Mouse (Mus musculus) kidney, adult 2 months (tissue): ENCODE data around the gene Wnt5a. TPM values are rescaled to one million over a fixed set of nuclear protein-coding genes. Genes with fewer than 3 reads are reported as not detected.

ENCODE experiments used
- DNase-seq: peaks from one replicate; pipeline ENCODE4 v3.0.0; 2021
- H3K27ac ChIP-seq: fragments of 200-500 bp; 2 replicates; pipeline ENCODE4 v1.5.1; 2012; ENCODE audit warnings: low read depth, low read length, control low read depth, inconsistent platforms; ENCODE audit not compliant: insufficient read depth
- H3K27me3 ChIP-seq: fragments of 200-500 bp; replicated peaks from 2 replicates; pipeline ENCODE4 v1.6.1; 2012; ENCODE audit warnings: mild to moderate bottlenecking, moderate library complexity, low read length, inconsistent platforms; ENCODE audit not compliant: control insufficient read depth, insufficient read depth
- H3K36me3 ChIP-seq: fragments of 200-500 bp; 2 replicates; pipeline ENCODE4 v1.6.1; 2012; ENCODE audit warnings: mild to moderate bottlenecking, moderate library complexity, low read length, inconsistent platforms; ENCODE audit not compliant: control insufficient read depth, insufficient read depth
- H3K4me1 ChIP-seq: fragments of 200-500 bp; 2 replicates; pipeline ENCODE4 v1.6.1; 2011; ENCODE audit warnings: low read length; ENCODE audit not compliant: control insufficient read depth, insufficient read depth
- H3K4me3 ChIP-seq: fragments of 200-500 bp; 2 replicates; pipeline ENCODE4 v1.5.1; 2011; ENCODE audit warnings: mild to moderate bottlenecking, low read depth, low read length, control low read depth; ENCODE audit not compliant: insufficient read depth
- CTCF ChIP-seq: fragments of 200-500 bp; conservative IDR thresholded peaks from 2 replicates; pipeline ENCODE4 v1.5.1; 2011; ENCODE audit warnings: low read depth, mild to moderate bottlenecking, control low read depth, low read length, moderate library complexity, mixed read lengths; ENCODE audit not compliant: insufficient read depth, insufficient read length
- POLR2A ChIP-seq: fragments of 200-500 bp; IDR thresholded peaks from one replicate; pipeline ENCODE4 v1.6.1; 2011; ENCODE audit warnings: low read depth, low read length, control low read depth
- WGBS: fragments of 180-500 bp; shearing (Covaris S2); methylation state at CpG from one replicate; pipeline ENCODE4 v1.1.7; 2018; 5-methylcytosine and 5-hydroxymethylcytosine counted together
- polyA plus RNA-seq: library from polyadenylated mRNA; depleted of rRNA; stranded (reverse); fragments of >200 nt; gene quantifications from 2 replicates; pipeline ENCODE4 v1.2.3, GENCODE M21; 2012

The Wnt5a gene
- polyA plus RNA-seq, 1 experiment = 7.0 TPM

DNA sequence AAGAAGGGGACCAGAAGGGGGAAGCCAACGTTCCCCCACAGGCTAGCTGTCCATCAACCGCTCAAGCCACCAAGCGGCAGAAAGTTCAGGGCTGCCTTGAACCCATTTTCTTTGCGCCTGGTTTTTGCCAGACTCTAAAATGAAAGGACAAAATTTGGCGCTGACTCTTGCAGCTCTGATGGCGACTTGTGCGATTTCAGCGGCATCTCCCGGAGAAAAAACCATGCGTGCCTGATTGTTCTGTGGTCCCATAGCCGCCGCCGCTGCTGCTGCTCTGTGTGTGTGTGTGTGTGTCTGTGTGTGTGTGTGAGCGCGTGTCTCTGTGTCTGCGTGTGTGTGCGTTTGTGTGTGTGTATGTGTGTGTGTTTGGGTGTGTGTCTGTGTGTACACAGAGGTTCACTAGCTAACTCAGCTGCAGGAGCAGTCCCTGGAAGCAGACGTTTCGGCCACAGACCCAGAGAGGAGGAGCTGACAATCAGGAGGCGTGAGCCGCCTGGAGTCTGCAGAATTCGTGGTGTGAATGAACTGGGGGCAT, 568 bp downstream of the Wnt5a start:
- TF ChIP-seq POLR2A (no peak), CTCF (no peak)
- WGBS = under 1% methylated on average over 22 of the region's 22 CpGs
- H3K4me1 ChIP-seq = no peaks in the 10 kb centered on the region
- no peaks in the 10 kb centered on the region for H3K36me3 ChIP-seq
- peak overlapping the region; percentile 83 for H3K4me3 ChIP-seq
- no peaks in the 10 kb centered on the region for H3K27me3 ChIP-seq
- H3K27ac ChIP-seq = peak overlapping the region; percentile 33; the same call in 1 of the 2 replicates
- DNase-seq = peak; percentile 62

DNA sequence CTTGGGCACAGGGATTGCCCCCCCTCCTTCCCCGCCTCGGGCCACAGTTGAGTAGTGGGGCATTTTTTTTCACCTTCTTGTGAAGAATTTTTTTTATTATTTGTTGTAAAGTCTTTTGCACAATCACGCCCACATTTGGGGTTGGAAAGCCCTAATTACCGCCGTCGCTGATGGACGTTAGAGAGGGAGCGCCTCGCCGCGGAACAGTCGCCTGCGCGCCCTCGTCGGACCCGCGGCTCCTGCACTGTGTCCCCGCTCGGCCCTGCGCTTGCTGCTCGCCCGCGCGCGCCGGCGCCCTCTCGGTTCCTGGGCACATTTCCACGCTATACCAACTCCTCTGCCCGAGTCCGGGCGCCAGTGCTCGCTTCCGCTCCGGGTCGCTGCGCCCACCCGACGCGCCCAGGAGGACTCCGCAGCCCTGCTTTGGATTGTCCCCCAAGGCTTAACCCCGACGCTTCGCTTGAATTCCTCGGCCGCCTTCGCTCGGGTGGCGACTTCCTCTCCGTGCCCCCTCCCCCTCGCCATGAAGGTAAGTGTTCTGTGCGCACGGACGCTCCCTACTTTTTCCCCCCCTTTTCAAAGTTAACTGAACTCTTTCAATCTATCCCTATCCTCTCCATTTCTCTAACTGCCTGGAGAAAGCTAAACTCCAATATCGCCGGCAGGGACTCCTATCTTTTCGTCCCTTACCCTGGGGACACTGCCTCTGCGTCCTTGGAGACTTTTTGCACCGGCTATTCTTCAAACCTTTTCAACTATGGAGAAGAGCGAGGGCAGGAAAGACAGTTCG, 1.2 kb downstream of the Wnt5a start:
- peak; percentile 62 for DNase-seq
- WGBS = under 1% methylated on average over 62 of the region's 62 CpGs
- Histone ChIP-seq H3K27ac (peak overlapping the region; percentile 17), H3K36me3 (no peaks in the 10 kb centered on the region), H3K4me1 (no peaks in the 10 kb centered on the region), H3K4me3 (peak overlapping the region; percentile 83), H3K27me3 (0 out of 2 replicates have a peak, but pooled peaks cover 1% of the 10 kb centered on the region)
- TF ChIP-seq POLR2A = no peak
- TF ChIP-seq CTCF = no peak

DNA sequence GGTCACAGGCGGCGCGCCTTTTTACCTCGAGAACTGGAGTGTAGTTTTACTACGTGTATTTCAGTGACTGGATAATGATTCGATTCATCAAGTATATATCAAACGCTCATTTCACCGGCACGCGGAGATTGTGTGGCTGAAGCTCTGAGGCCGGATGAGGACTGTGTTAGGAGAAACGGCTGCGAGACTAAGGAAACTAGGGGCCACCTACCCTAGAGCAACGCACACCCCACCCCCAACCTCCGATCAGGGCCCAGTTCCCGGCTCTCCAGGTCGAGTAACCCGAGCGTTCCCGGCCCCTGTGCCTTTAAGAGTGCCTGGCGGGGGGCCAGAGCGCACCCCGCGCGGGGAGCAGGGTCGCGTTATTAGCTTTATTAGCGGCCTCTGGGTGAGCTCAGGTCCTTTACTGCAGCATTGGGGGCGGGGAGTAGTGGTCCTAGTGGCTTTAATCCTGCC, 1.9 kb downstream of the Wnt5a start:
- peak; percentile 67 for DNase-seq
- 0 out of 2 replicates have a peak, but pooled peaks cover 1% of the 10 kb centered on the region for H3K27me3 ChIP-seq
- no peaks in the 10 kb centered on the region for H3K4me1 ChIP-seq
- peak overlapping the region; percentile 83 for H3K4me3 ChIP-seq
- H3K27ac ChIP-seq = peak overlapping the region; percentile 33
- under 1% methylated on average over 29 of the region's 29 CpGs for WGBS
- TF ChIP-seq CTCF (no peak), POLR2A (no peak)
- H3K36me3 ChIP-seq = no peaks in the 10 kb centered on the region

DNA sequence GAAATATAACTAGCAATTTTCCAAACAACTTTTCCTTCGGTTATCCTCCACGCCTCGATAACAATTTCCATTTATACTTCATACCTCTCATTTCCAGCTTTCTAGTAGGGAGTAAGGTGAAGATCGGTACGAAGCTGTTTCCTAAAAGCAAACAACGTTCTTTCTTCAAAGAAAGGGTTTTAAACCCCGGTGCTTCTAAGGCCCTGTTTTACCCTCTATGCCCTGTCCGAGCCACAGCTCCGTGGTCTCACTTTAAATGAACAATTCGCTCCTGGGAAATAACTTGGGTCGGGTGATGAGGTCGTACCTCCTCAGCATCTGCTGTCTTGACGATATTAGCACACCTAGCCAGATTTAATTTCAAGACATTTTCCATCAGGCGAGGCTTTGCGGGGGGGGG, 2.5 kb downstream of the Wnt5a start:
- peak; percentile 14 for DNase-seq

GRCm38 (mm10) chr14:28507471-28507870, 2.9 kb downstream of the Wnt5a start:
- peak; percentile 80 for DNase-seq
- Histone ChIP-seq H3K4me3 (peak overlapping the region; percentile 46), H3K27ac (no peak overlapping the region), H3K27me3 (0 out of 2 replicates have a peak, but pooled peaks cover 1% of the 10 kb centered on the region), H3K4me1 (no peaks in the 10 kb centered on the region), H3K36me3 (no peaks in the 10 kb centered on the region)
- WGBS = 4% methylated on average over 18 of the region's 18 CpGs
- TF ChIP-seq CTCF = peak; percentile 76
- TF ChIP-seq POLR2A = no peak

More for the DNA sequence above, 2.5 kb downstream of the Wnt5a start:
- WGBS = 2% methylated on average over 15 of the region's 15 CpGs
- H3K27me3 ChIP-seq = 0 out of 2 replicates have a peak, but pooled peaks cover 1% of the 10 kb centered on the region
- no peaks in the 10 kb centered on the region for H3K4me1 ChIP-seq
- no peaks in the 10 kb centered on the region for H3K36me3 ChIP-seq
- TF ChIP-seq POLR2A (no peak), CTCF (no peak)
- H3K27ac ChIP-seq = no peak overlapping the region
- peak overlapping the region; percentile 83 for H3K4me3 ChIP-seq

- TF ChIP-seq POLR2A = no peak
- TF ChIP-seq CTCF = no peak
- no peak for DNase-seq
- H3K27me3 ChIP-seq = 0 out of 2 replicates have a peak, but pooled peaks cover 1% of the 10 kb centered on the region
- H3K36me3 ChIP-seq = no peaks in the 10 kb centered on the region
- WGBS = 61% methylated on average over 27 of the region's 27 CpGs
- no peaks in the 10 kb centered on the region for H3K4me1 ChIP-seq
- H3K4me3 ChIP-seq = no peak overlapping the region
- H3K27ac ChIP-seq = no peak overlapping the region
These were observed 4.0 kb downstream of the Wnt5a start for GRCm38 (mm10) chr14:28508288-28509258.
